Mouse (Mus musculus) fat pad, adult 2 months (tissue): Measurements from ENCODE around the gene Gopc.

ENCODE experiments used
- DNase-seq: peaks from one replicate; pipeline ENCODE4 v3.0.0-alpha.2; 2011; ENCODE audit warnings: low read depth, low spot score; ENCODE audit errors: extremely low read depth

Gopc gene

DNA sequence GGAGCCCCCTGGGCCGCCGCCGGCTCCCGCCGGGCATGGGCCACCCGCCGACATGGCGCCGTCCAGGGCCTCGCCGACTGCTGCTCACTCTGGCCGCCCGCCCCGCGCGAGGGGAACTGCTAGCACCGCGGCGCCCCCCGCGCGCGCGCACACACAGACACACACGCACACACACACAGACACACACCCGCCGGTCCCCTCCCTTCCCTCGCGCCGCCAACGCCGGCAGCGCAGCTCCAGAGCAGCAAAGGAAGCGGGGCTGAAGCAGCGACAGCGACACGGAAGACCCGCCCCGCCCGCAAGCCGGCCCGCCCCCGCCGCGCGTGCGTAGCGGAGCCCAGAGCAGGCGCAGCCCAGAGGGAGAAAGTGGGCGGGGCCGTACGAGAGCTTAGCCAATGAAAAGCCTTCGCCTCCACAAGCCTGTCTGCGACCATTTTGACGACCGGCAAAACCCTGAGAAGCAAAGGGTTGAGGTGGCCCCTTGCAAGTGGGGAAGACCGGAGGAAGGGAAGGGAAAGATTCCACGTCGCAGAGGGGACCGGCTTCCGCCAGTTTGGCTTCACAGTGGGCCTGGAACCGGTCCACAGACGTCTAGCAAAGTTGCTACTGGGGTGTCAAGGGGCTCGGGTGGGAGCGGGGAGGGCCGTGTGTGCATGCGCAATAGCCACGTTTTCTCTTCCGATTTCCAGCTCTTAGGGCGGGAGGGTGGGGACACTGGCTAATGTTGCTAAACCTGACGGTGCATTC is at the start of gene Gopc:
TSS of gene Gopc (minus strand) at position 280 of the 747 bp plus-strand sequence.
- DNase-seq: no peak

DNA sequence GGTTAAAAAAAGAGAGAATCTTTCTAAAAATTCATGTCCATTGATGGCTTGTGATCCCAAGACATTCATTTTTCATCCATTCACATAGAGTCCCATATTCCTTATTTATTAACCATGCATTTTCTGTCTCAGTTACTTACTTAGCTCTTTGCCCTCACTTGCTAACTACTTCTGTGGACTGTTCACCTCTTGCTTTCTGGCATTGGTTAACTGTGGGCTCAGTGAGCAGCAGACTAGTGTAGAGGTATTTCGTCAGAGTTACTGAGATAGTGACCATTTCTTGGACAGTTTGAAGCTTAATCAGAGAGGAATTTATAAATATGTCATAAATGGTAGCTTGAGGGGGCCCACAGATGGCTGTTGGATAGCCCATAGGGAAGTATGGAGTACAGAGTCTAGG is 49.0 kb upstream of the Gopc start:
- DNase-seq: no peak

DNA sequence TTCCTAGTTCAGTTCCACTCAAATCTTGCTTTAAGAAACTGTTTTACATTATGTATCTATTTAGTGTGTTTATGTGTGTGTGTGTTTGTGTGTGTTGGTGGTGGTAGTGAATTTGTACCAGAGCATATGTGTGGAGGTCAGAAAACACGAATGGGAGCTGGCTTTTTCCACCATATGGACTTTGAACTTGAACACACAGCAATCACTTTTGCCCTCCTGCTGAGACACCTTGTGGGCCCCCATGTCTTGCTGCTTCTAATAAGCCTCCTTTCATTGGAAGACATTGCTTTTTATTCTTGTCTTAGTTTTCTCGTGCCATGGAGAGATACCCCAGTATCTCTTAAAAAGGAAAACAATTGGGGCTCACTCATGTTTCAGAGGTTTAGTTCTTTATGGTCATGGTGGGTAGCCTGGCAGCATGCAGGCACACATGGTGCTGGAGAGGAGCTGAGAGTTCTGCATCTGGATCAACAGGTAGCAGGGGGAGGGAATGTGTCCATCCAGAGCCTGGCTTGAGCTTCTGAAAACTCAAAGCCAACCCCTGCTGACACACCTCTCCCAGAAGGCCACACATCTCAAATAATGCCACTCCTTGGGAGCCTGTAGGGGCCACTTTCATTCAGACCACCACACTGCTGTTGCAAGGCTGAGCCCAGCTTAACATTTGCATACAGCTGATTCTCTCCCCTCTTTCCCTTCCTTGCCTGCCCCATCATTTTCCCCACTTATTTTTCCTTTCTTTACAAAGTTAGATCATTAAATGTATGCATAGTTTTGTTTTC is 45.9 kb upstream of the Gopc start:
- no peak for DNase-seq

DNA sequence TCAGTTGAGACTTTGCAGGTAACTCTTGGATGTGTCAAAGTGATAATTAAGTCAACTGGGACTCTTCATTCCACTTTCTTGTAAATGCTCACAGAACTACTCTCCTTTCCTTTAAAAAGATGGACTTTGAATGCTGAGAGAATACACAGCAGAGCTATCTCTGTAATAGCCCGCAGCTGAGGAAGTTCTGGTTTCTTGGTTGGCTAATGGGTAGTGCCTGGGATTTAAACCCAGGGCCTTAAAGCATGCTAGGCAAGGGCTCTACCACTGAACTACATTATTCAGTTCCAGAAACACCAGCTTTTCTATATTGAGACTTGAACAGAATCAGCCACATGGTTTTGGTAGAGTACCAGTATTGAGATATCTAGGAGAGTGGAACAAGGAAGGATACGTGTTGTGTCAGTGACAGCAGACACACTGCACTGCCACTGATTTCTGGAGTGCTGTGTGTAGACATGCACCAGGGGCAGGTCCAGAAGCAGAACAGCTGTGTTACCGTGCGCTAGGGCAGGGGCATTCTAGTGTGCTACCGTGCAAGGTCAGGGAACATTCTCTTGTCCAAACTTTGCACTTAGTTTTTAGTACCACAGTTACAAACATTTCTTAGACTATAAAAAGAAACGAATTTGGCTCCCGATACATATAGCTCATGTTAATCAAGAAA is 44.5 kb upstream of the Gopc start:
- DNase-seq: no peak

DNA sequence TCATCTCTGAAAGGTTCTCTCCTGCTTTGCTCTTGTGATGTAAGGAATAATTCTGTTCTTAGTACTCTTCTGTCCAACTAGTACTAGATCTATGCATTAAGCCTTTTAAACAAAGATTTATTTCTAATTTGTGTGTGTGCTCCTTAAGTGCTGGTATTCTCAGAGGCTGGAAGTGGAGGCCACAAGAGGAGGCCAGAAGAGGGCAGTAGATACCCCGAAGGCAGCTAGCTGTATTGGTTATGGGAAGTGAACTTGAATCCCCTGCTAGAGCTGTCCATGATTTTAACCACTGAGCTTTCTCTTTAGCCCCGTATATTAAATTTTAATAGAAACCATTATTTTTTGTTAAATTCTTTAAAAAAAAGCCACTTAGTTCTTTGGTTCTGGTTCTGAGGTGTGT is 41.2 kb upstream of the Gopc start:
- no peak for DNase-seq

DNA sequence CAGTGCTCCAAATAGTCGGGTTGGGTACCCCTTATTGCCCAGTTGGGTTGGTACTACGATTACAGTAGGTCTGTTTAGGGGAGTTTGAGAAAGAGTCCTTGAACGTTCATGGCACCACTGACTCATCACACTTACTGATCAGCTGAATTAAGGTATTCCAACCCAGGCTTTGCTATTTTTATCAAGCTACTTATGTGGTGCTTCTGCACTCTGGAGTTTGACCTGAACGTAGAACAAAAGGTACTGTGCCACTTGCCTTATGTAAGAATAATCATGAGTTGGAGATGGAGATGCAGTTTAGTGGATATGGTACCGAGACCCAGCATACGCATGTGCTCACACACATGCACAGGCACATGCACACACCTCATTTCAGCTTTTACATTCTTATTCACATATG is 39.8 kb upstream of the Gopc start:
- no peak for DNase-seq

DNA sequence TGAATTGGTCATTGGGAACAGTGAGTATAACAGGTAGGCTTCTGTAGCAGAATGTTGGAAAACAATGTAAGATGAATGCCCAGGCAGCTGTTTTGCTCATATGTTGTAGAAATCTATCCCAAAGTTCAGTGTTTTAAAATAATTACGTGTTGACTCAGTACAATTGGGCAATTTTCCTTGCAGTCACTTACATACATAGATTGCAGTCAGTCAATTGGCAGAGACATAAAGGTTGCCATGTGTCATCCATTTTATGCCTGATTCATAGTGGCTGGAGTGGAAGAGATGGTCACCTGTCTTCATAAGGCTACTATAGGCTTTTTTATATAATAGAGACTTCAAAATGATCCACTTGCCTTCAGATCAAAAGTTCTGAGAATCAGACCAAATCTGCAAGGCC is 38.6 kb upstream of the Gopc start:
- DNase-seq: no peak

DNA sequence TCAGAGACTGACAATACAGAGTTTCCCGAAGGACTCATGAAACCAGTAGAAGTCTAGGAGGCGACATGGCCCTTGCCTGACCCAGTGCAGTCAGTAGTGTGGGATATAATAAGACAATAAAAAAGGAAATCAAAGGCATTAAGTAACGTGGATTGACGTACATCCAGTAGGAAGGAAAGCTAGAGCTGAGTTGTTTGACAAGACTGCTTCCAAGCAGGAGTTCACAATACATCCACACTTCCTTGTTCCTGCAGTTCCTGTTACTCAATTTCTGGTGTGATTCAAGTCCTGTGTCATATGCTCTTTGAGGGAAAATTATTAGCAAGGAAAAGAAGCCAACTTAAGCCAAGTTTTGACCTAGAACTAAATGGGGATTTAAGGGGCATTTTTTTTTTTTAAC is 37.5 kb upstream of the Gopc start:
- no peak for DNase-seq

DNA sequence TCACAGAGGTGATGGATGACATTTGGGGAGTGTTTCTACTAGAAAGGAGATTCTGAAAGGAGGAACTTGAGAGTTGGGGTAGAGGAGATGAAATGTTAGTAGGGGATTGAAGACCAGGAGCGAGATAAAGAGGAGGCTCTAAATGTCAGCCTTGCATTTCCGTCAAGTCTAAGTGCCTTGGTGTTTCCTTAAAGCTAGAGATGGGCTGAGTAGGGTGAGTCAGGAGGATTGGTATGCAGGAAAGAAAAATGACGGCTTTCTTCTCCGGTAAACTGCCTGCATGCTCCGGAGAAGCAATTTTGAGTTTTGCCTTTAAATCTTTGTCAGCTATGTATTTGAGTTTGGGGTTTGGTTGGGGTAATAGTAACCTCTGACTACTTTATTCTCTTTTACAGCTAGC is 37.0 kb upstream of the Gopc start:
- no peak for DNase-seq

DNA sequence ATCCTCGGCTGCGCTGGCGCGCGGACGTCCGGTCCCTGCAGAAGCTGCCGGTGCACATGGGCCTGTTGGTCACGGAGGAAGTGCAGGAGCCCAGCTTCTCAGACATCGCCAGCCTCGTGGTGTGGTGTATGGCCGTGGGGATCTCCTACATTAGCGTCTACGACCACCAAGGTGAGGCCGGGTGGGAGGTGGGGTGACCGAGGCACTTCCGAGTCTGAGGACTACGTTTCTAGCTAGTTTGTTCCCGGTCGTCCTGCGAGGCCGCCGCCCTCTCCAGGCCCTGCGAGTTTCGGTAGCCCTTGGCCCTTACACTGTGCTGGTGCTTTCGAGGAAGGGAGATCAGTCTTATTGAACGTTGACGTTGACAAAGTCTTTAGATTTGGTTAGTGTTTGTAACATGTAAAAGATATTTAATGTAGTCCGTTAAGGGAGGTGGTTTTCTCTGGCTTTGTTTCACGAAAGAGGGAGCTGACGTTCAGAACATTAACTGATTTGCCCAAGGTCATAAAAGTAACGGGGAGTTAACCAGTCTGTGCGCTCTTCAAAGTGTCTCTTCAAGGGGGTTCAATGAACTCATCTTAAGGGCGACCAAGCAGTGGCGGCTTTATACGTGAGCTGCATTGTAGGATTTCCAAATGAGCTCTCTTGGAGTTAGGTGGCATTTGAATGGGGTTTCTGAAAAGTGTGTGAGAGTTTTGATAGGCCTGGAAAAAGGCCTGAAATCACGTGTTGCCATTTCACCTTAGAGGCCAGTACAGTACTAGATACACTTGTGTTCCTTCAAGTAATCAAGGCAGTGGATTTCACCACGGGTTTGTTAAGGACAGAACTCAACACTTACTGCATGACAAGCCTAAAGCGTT is 36.3 kb upstream of the Gopc start:
- no peak for DNase-seq

DNA sequence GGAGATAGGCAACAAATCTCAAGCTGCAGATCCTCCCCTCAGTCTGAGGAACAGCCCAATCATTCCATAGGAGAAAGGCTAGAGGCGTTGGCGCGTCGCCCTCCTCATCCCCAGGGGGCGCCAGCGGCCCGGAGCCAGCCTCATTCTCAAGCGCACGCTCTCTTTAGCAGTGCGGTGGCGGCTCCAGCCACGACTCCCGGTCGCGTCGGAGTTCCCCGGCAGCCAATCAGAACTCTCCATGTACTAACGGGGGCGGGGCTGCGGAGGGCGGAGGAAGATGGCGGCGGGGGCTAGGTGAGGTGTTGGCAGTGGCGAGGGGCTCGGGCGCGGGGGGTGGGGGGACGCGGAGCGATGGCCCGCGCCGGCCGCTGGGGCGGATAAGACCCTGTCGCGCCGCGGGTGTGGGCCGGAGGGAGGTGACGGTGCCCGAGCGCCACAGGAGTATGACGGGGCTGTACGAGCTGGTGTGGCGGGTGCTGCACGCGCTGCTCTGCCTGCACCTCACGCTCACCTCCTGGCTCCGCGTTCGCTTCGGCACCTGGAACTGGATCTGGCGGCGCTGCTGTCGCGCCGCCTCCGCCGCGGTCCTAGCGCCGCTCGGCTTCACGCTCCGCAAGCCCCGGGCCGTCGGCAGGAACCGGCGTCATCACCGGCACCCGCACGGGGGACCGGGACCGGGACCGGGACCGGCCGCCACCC is 35.5 kb upstream of the Gopc start, which contains the start of gene Nus1:
TSS of gene Nus1 (plus strand) at position 249 of the 699 bp plus-strand sequence.
- DNase-seq: no peak

DNA sequence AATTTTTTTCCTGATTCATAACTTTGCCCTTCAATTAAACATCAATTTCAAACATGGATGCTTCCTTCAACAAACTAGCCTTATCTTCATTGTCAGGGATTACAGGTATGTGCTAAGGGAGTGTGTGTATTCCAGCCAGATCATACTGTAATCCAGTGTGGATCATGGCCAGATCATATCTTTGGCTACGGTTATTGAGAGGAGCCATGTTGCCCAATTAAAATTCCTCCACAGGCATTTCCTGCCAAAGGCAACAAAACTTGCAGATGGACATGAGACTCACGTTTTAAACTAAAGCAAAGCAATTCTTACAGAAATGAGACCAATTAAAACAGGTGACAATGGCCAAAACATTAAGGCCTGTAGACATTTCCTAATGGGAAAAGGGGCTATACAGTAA is 34.5 kb upstream of the Gopc start:
- DNase-seq: no peak

DNA sequence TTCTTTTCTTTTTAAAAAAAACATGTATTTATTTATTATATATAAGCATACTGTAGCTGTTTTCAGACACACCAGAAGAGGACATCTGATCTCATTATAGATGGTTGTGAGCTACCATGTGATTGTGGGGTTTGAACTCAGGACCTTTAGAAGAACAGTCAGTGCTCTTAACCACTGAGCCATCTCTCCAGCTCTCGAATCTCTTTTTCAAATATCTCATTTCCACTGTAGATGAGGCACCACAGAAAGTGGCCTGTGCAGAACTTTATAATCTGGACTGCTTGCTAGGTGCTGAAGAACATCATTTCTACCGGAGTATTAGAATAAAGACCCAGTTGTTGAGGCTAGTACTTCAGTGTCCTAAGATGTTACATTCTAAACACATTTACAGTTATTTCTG is 33.1 kb upstream of the Gopc start:
- no peak for DNase-seq

DNA sequence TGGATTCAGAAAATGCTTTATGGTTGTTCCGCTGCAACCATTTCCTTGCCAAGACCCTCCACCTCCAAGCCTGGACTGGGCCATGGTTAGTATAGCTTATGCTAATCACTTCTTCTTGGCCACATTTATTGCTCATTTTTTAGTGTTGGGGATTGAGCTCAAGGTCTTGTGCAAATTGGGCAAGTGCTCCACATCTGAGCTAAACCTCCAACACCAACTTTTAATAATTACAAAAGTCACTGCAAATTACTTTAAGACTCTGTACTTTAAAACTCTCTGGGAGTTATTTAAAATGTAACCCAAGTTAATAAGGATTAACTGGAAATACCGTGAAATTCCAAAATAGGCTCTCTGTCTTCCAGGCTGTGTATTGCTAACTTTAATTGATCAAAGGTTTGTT is 25.6 kb upstream of the Gopc start:
- no peak for DNase-seq

DNA sequence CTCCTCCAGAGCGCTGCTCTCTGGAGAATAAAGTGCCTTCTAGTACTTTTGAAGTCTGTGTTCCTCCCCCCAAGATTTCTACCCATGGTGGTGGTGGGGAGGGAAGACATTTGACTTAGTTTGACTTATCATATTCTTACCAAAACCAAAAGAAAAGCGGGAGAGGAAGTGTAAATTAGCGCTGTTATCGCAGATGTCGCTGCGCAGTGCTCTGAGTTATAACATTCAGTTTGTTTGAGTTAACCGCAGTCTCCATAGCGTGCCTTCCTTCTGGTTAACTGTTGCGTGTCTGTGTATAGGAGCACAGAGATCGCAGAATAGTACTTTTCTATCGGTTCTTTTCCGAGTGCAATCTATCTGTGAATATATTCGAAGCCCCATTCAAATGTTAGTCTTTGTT is 23.2 kb upstream of the Gopc start:
- no peak for DNase-seq

DNA sequence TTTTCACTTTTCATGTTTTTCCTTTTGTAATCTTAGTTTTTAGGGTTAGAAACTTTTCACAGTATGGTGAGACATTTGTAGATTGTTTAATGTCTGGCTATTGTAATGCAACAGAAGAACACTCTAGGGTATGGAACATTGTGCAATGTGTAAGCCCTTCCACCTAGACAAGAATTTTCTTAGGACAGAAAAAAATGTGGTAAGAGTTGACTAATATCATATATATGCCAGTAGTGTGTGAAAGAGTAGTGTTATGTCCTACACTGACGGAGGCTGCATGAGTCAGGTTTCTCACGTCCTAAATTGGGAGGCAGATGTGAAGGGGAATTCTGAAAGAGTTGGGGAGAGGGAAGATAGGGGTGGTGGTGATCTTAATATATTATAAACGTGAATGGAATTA is 17.8 kb upstream of the Gopc start:
- DNase-seq: peak; percentile 89

DNA sequence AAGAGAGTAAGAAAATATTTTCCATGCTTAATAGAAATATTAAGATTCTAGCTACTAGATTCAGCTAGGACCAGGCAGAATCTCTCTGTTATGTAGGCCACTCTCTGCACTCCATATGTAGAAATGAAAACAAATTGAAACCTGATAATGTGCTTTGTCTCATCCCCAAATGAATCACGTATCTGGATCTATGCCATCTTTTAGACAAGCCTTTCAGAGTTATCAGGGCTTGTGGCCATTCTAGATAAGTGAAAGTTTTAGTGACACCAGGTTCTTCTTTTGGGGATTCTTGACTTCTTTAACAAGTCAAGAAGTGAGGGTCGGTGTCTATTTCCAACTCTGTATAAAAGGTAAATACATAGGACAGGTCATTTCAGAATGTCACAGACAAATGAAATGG is 16.8 kb upstream of the Gopc start:
- DNase-seq: no peak

DNA sequence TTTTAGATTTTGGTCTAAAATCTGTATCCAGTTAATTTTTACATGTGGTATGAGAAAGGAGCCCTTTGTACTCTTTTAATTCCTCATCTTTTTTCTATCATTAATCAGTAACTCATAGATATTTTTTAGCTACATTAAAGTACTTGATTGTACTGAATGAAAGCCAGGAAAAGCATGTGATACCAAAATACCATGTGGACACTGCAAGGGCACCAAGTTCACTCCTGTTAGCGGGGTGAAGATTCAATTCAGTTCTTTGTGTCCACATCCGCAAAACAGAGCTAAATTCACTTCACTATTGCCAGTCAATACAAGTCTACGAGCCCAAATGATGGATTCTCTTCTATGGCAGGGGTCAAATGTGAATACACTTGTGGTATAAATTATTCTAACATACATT is 14.7 kb upstream of the Gopc start:
- DNase-seq: no peak

DNA sequence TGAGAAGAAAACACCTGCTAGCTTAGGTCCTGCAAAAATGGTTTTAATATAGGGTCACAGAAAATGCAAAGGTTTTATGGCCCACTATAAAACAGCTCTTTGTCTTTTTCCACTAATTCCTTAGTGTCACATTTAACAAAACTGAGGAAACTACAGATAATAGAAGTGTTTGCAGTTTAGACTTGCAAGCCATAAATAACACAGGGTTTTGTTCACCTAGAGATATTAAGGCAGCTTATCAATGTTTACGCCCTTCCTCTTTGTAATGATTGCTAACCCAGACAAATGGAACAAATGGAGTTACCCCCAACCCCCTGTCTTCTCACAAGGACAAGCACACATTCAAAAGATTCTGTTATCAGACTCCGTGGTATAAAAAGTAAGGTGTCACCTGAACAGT is 9.3 kb upstream of the Gopc start:
- DNase-seq: no peak

DNA sequence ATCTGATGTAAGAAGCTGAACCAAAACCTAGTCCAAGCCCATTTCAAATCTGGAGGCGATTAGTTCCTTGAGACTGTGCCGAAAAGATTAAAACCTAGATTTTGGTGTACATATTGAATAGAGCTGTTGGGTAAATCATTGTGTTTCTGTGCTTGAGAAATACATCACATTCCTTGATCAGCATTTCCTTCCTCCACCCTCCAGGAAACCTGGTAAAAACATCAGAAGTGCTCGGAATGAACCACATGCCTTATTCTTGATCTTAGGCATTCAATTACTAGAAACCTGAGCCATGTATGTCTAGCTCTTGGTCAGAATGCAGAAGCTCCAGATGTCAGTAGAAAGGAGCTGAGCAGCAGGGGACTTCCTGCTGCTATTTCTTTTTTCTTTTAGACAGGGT is 7.5 kb upstream of the Gopc start:
- DNase-seq: no peak
